Mouse (Mus musculus): ENCODE measurements around the gene Siah2.

Siah2 gene

GRCm38 (mm10) chr3:58726374-58726773 is 34.2 kb upstream of the Siah2 start:
- Histone ChIP-seq H3K36me3 (ENCODE audit: insufficient read depth, low read length) (no peaks in the 10 kb centered on the region), H3K27me3 (ENCODE audit: insufficient read depth, low read length) (peaks cover 3% of the 10 kb centered on the region; the same call in 1 of the 2 replicates), H3K9me3 (ENCODE audit: low read length) (no peaks in the 10 kb centered on the region), H3K4me3 (replicated peaks; ENCODE audit: low read length) (no peak overlapping the region), H3K4me1 (replicated peaks; ENCODE audit: low read depth, low read length) (no peaks in the 10 kb centered on the region)
- no peak for TF ChIP-seq NANOG (IDR thresholded peaks at IDR 0.05; ENCODE audit: borderline replicate concordance, low read length)
- no peak for TF ChIP-seq POU5F1 (IDR thresholded peaks at IDR 0.05; ENCODE audit: borderline replicate concordance, low read length)

DNA sequence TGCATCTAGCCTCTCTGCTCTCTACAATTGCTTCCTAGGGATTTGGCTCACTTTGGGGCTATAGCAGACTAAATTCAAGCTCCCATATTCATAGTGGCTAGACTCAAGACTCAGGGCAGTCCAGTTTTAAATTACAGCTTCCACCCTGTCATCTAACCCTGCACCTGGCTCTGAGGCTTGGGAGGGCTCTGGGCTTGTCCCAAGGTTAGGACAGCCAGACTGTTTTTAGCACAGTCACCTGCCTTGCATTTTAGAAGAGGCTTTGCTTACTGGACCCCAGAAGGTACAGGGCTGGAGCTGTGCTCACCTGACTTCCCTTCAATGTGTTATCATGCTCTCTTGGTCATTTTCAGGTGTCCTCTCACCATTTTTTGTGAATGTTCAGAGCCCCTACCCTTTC is 32.6 kb upstream of the Siah2 start:
- Histone ChIP-seq H3K4me1 (replicated peaks; ENCODE audit: low read depth, low read length) (no peaks in the 10 kb centered on the region), H3K27me3 (ENCODE audit: insufficient read depth, low read length) (peaks cover 3% of the 10 kb centered on the region; the same call in 1 of the 2 replicates), H3K4me3 (replicated peaks; ENCODE audit: low read length) (no peak overlapping the region), H3K9me3 (ENCODE audit: low read length) (no peaks in the 10 kb centered on the region), H3K36me3 (ENCODE audit: insufficient read depth, low read length) (no peaks in the 10 kb centered on the region)
- TF ChIP-seq CTCF (conservative IDR thresholded peaks at IDR 0.05; ENCODE audit: low read length), result no peak

GRCm38 (mm10) chr3:58723656-58724055 is 31.5 kb upstream of the Siah2 start:
- TF ChIP-seq CTCF (conservative IDR thresholded peaks at IDR 0.05; ENCODE audit: low read length) (no peak), POU5F1 (IDR thresholded peaks at IDR 0.05; ENCODE audit: borderline replicate concordance, low read length) (no peak), NANOG (IDR thresholded peaks at IDR 0.05; ENCODE audit: borderline replicate concordance, low read length) (no peak)
- Histone ChIP-seq H3K36me3 (ENCODE audit: insufficient read depth, low read length) (no peaks in the 10 kb centered on the region), H3K4me3 (replicated peaks; ENCODE audit: low read length) (no peak overlapping the region), H3K27me3 (ENCODE audit: insufficient read depth, low read length) (peaks cover 3% of the 10 kb centered on the region; the same call in 1 of the 2 replicates), H3K9me3 (ENCODE audit: low read length) (no peaks in the 10 kb centered on the region), H3K4me1 (replicated peaks; ENCODE audit: low read depth, low read length) (no peaks in the 10 kb centered on the region)

- peaks cover 3% of the 10 kb centered on the region; the same call in 1 of the 2 replicates for H3K27me3 ChIP-seq (ENCODE audit: insufficient read depth, low read length)
- H3K9me3 ChIP-seq (ENCODE audit: low read length), result peaks cover 5% of the 10 kb centered on the region
- TF ChIP-seq CTCF (conservative IDR thresholded peaks at IDR 0.05; ENCODE audit: low read length) (no peak), NANOG (IDR thresholded peaks at IDR 0.05; ENCODE audit: borderline replicate concordance, low read length) (no peak), POU5F1 (IDR thresholded peaks at IDR 0.05; ENCODE audit: borderline replicate concordance, low read length) (no peak)
- no peak overlapping the region for H3K4me3 ChIP-seq (replicated peaks; ENCODE audit: low read length)
- no peaks in the 10 kb centered on the region for H3K36me3 ChIP-seq (ENCODE audit: insufficient read depth, low read length)
- no peaks in the 10 kb centered on the region for H3K4me1 ChIP-seq (replicated peaks; ENCODE audit: low read depth, low read length)
Measured at GRCm38 (mm10) chr3:58719461-58720230, 27.4 kb upstream of the Siah2 start.

- Histone ChIP-seq H3K27me3 (ENCODE audit: insufficient read depth, low read length) (no peaks in the 10 kb centered on the region), H3K36me3 (ENCODE audit: insufficient read depth, low read length) (no peaks in the 10 kb centered on the region), H3K9me3 (ENCODE audit: low read length) (peaks cover 5% of the 10 kb centered on the region), H3K4me1 (replicated peaks; ENCODE audit: low read depth, low read length) (no peaks in the 10 kb centered on the region), H3K4me3 (replicated peaks; ENCODE audit: low read length) (no peak overlapping the region)
- TF ChIP-seq POU5F1 (IDR thresholded peaks at IDR 0.05; ENCODE audit: borderline replicate concordance, low read length) (no peak), NANOG (IDR thresholded peaks at IDR 0.05; ENCODE audit: borderline replicate concordance, low read length) (no peak), CTCF (conservative IDR thresholded peaks at IDR 0.05; ENCODE audit: low read length) (no peak)
Measured at GRCm38 (mm10) chr3:58716705-58717104, 24.5 kb upstream of the Siah2 start.

GRCm38 (mm10) chr3:58714767-58715166 is 22.6 kb upstream of the Siah2 start:
- H3K27me3 ChIP-seq (ENCODE audit: insufficient read depth, low read length), result peaks cover 3% of the 10 kb centered on the region; the same call in 1 of the 2 replicates
- no peak overlapping the region for H3K4me3 ChIP-seq (replicated peaks; ENCODE audit: low read length)
- peaks cover 5% of the 10 kb centered on the region for H3K9me3 ChIP-seq (ENCODE audit: low read length)
- H3K4me1 ChIP-seq (replicated peaks; ENCODE audit: low read depth, low read length), result no peaks in the 10 kb centered on the region
- TF ChIP-seq NANOG (IDR thresholded peaks at IDR 0.05; ENCODE audit: borderline replicate concordance, low read length) (no peak), CTCF (conservative IDR thresholded peaks at IDR 0.05; ENCODE audit: low read length) (no peak), POU5F1 (IDR thresholded peaks at IDR 0.05; ENCODE audit: borderline replicate concordance, low read length) (no peak)
- no peaks in the 10 kb centered on the region for H3K36me3 ChIP-seq (ENCODE audit: insufficient read depth, low read length)

DNA sequence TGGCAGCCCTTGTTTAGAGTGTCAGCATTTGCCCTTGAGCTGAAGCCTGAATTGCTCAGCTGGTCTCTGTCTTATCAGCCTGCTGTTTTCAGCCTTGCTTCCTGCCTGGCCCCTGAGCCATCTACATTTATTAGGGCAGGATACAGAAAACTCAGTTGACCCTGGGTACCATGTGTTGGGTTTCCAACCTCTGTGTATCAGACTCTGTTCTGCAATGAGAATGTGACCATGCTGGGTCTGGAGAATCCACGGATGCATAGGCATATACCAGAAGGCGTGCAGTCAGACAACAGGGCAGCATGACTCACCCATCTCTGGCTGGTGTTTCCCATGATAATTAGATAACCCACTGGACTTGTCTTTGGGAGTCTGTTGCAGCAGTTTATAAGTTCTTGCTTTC is 21.8 kb upstream of the Siah2 start:
- no peak overlapping the region for H3K4me3 ChIP-seq (replicated peaks; ENCODE audit: low read length)
- TF ChIP-seq CTCF (conservative IDR thresholded peaks at IDR 0.05; ENCODE audit: low read length) (no peak), NANOG (IDR thresholded peaks at IDR 0.05; ENCODE audit: borderline replicate concordance, low read length) (no peak), POU5F1 (IDR thresholded peaks at IDR 0.05; ENCODE audit: borderline replicate concordance, low read length) (no peak)
- peaks cover 5% of the 10 kb centered on the region for H3K9me3 ChIP-seq (ENCODE audit: low read length)
- peaks cover 3% of the 10 kb centered on the region; the same call in 1 of the 2 replicates for H3K27me3 ChIP-seq (ENCODE audit: insufficient read depth, low read length)
- no peaks in the 10 kb centered on the region for H3K36me3 ChIP-seq (ENCODE audit: insufficient read depth, low read length)
- H3K4me1 ChIP-seq (replicated peaks; ENCODE audit: low read depth, low read length), result no peaks in the 10 kb centered on the region

DNA sequence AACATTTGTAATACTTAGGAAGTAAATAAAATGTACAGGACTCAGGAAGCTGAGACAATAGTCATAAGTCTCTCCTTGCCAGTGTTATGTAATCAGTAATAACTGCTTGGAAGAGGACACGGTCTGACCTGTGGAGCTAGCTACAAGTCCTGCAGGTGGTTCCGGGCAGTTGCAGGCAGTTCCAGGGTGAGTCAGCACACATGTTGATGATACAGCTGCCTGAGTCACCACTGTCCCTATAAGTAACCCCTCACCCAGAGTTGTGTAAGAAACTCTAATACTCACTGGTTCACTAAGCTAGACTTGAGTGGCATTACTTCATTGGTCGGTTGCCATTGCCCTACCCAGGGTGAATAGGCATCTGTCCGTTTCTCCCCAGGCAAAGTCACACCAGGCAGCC is 21.0 kb upstream of the Siah2 start:
- H3K4me3 ChIP-seq (replicated peaks; ENCODE audit: low read length), result no peak overlapping the region
- H3K27me3 ChIP-seq (ENCODE audit: insufficient read depth, low read length), result peaks cover 3% of the 10 kb centered on the region; the same call in 1 of the 2 replicates
- H3K36me3 ChIP-seq (ENCODE audit: insufficient read depth, low read length), result no peaks in the 10 kb centered on the region
- peaks cover 5% of the 10 kb centered on the region for H3K9me3 ChIP-seq (ENCODE audit: low read length)
- no peaks in the 10 kb centered on the region for H3K4me1 ChIP-seq (replicated peaks; ENCODE audit: low read depth, low read length)
- TF ChIP-seq POU5F1 (IDR thresholded peaks at IDR 0.05; ENCODE audit: borderline replicate concordance, low read length) (no peak), CTCF (conservative IDR thresholded peaks at IDR 0.05; ENCODE audit: low read length) (no peak), NANOG (IDR thresholded peaks at IDR 0.05; ENCODE audit: borderline replicate concordance, low read length) (no peak)

- Histone ChIP-seq H3K4me1 (replicated peaks; ENCODE audit: low read depth, low read length) (0 out of 2 replicates have a peak, but pooled peaks cover 3% of the 10 kb centered on the region), H3K27me3 (ENCODE audit: insufficient read depth, low read length) (no peaks in the 10 kb centered on the region), H3K36me3 (ENCODE audit: insufficient read depth, low read length) (no peaks in the 10 kb centered on the region), H3K9me3 (ENCODE audit: low read length) (no peaks in the 10 kb centered on the region), H3K4me3 (replicated peaks; ENCODE audit: low read length) (no peak overlapping the region)
- TF ChIP-seq NANOG (IDR thresholded peaks at IDR 0.05; ENCODE audit: borderline replicate concordance, low read length) (no peak), CTCF (conservative IDR thresholded peaks at IDR 0.05; ENCODE audit: low read length) (no peak), POU5F1 (IDR thresholded peaks at IDR 0.05; ENCODE audit: borderline replicate concordance, low read length) (no peak)
Measured at GRCm38 (mm10) chr3:58704547-58704946, 12.3 kb upstream of the Siah2 start.
